Mouse (Mus musculus): ENCODE measurements around the gene P4htm.

Gene P4htm

GRCm38 (mm10) chr9:108546875-108547274, 50.6 kb downstream of the P4htm start:
- DNase-seq (ENCODE audit: low read depth, low spot score) = no peak

GRCm38 (mm10) chr9:108545986-108546385, 51.5 kb downstream of the P4htm start:
- DNase-seq (ENCODE audit: low read depth, low spot score) = no peak

GRCm38 (mm10) chr9:108540846-108541245, 56.6 kb downstream of the P4htm start:
- DNase-seq (ENCODE audit: low read depth, low spot score) = no peak

- no peak for DNase-seq (ENCODE audit: low read depth, low spot score)
Measured at GRCm38 (mm10) chr9:108531496-108531895, 66.0 kb downstream of the P4htm start.

- no peak for DNase-seq (ENCODE audit: low read depth, low spot score)
Measured at GRCm38 (mm10) chr9:108530954-108531353, 66.5 kb downstream of the P4htm start.

All from c-Kit-negative CD71-positive TER-119-positive erythroid progenitor cells, embryonic 14.5 days (primary cell).